Mouse (Mus musculus) hindbrain, embryonic 12.5 days (tissue): ENCODE data around the gene Plcxd1. TPM values are rescaled to one million over a fixed set of nuclear protein-coding genes. Genes with fewer than 3 reads are reported as not detected.
A peak's percentile ranks its signal among the peaks of the same experiment; 100 is the strongest.
"Not testable (repeated sequence)": the region's sequence is repeated elsewhere in the genome, so short reads cannot be mapped to it uniquely, and the experiment has no call there.

ENCODE experiments used
- ATAC-seq: fragments of 200-750 bp; cut with Nextera tagmentation; 2 replicates; pipeline ENCODE4 v1.8.0; 2017; ENCODE audit warnings: moderate TSS enrichment; ENCODE audit not compliant: low FRiP score
- H3K27ac ChIP-seq: fragments of 300-500 bp; sonication (generic); 2 replicates; pipeline ENCODE4 v1.5.1; 2016; ENCODE audit warnings: mild to moderate bottlenecking
- H3K27me3 ChIP-seq: fragments of 300-500 bp; sonication (generic); 2 replicates; pipeline ENCODE4 v1.6.1; 2016; ENCODE audit warnings: mild to moderate bottlenecking
- H3K36me3 ChIP-seq: fragments of 300-500 bp; sonication (generic); 2 replicates; pipeline ENCODE4 v1.6.1; 2016; ENCODE audit warnings: mild to moderate bottlenecking
- H3K4me1 ChIP-seq: fragments of 300-500 bp; sonication (generic); 2 replicates; pipeline ENCODE4 v1.6.1; 2016
- H3K4me2 ChIP-seq: fragments of 300-500 bp; sonication (generic); replicated peaks from 2 replicates; pipeline ENCODE4 v1.6.1; 2016; ENCODE audit warnings: mild to moderate bottlenecking
- H3K4me3 ChIP-seq: fragments of 300-500 bp; sonication (generic); 2 replicates; pipeline ENCODE4 v1.5.1; 2016; ENCODE audit warnings: mild to moderate bottlenecking
- H3K9ac ChIP-seq: fragments of 300-500 bp; sonication (generic); 2 replicates; pipeline ENCODE4 v1.6.1; 2016; ENCODE audit warnings: mild to moderate bottlenecking, moderate library complexity
- H3K9me3 ChIP-seq: fragments of 300-500 bp; sonication (generic); replicated peaks from 2 replicates; pipeline ENCODE4 v1.6.1; 2016; ENCODE audit warnings: mild to moderate bottlenecking
- WGBS: fragments of 180-500 bp; shearing (Covaris S2); methylation state at CpG from one replicate; pipeline ENCODE4 v1.1.7; 2016; 5-methylcytosine and 5-hydroxymethylcytosine counted together
- polyA plus RNA-seq: library from polyadenylated mRNA; unstranded; fragments of >200 nt; fragmentation: Nextera tagmentation; extraction: Ambion mirVana; gene quantifications from 2 replicates; pipeline ENCODE4 v1.2.1, GENCODE M21; 2016

Plcxd1 gene
- polyA plus RNA-seq, 1 experiment from 2014 or later, result 1.3 TPM

- not testable (repeated sequence) for ATAC-seq, H3K4me2 ChIP-seq, H3K27ac ChIP-seq, H3K9ac ChIP-seq, H3K4me3 ChIP-seq, H3K9me3 ChIP-seq, H3K4me1 ChIP-seq, H3K27me3 ChIP-seq
- WGBS, result 90% methylated on average over 3 of the region's 3 CpGs
- H3K36me3 ChIP-seq, result peaks cover 70% of the 10 kb centered on the region
Observed at GRCm38 (mm10) chr5:110122380-110122779, 22.6 kb downstream of the Plcxd1 start.

- 3% methylated on average over 46 of the region's 46 CpGs for WGBS
- H3K4me1 ChIP-seq, result peaks cover 8% of the 10 kb centered on the region
- no peaks in the 10 kb centered on the region for H3K27me3 ChIP-seq
- H3K27ac ChIP-seq, result peak within 1 kb of the TSS; percentile 85
- peaks cover 20% of the 10 kb centered on the region for H3K36me3 ChIP-seq
- H3K9ac ChIP-seq, result peak within 1 kb of the TSS; percentile 90
- peak within 1 kb of the TSS; percentile 84 for H3K4me3 ChIP-seq
- H3K4me2 ChIP-seq, result peak within 1 kb of the TSS; percentile 70
- ATAC-seq, result peak; percentile 99
- H3K9me3 ChIP-seq, result peaks cover 9% of the 10 kb centered on the region
Observed at GRCm38 (mm10) chr5:110135293-110136086, 35.7 kb downstream of the Plcxd1 start, which contains the start of gene Chfr. Gene Chfr (plus strand): TSS chr5:110135842.

- Histone ChIP-seq H3K4me1 (peaks cover 8% of the 10 kb centered on the region), H3K27ac (peak overlapping the region; percentile 85), H3K4me2 (peak overlapping the region; percentile 70), H3K4me3 (peak overlapping the region; percentile 84), H3K27me3 (no peaks in the 10 kb centered on the region), H3K9me3 (peaks cover 4% of the 10 kb centered on the region; the same call in 1 of the 2 replicates), H3K9ac (peak overlapping the region; percentile 90), H3K36me3 (peaks cover 14% of the 10 kb centered on the region)
- ATAC-seq, result peak; percentile 66
- 6% methylated on average over 18 of the region's 18 CpGs for WGBS
Observed at GRCm38 (mm10) chr5:110136087-110136464, 36.3 kb downstream of the Plcxd1 start.

GRCm38 (mm10) chr5:110137816-110138215 lies 38.0 kb downstream of the Plcxd1 start:
- WGBS, result 94% methylated on average over 3 of the region's 3 CpGs
- Histone ChIP-seq H3K36me3 (peaks cover 18% of the 10 kb centered on the region), H3K4me1 (peaks cover 8% of the 10 kb centered on the region), H3K27ac (no peak overlapping the region), H3K9ac (no peak overlapping the region), H3K4me3 (no peak overlapping the region), H3K4me2 (no peak overlapping the region), H3K27me3 (no peaks in the 10 kb centered on the region), H3K9me3 (0 out of 2 replicates have a peak, but pooled peaks cover 3% of the 10 kb centered on the region)
- no peak for ATAC-seq

GRCm38 (mm10) chr5:110139325-110139724 lies 39.6 kb downstream of the Plcxd1 start:
- no peak overlapping the region for H3K4me3 ChIP-seq
- H3K9ac ChIP-seq, result no peak overlapping the region
- no peaks in the 10 kb centered on the region for H3K9me3 ChIP-seq
- no peak overlapping the region for H3K4me2 ChIP-seq
- peaks cover 27% of the 10 kb centered on the region for H3K36me3 ChIP-seq
- 94% methylated on average over 3 of the region's 3 CpGs for WGBS
- H3K4me1 ChIP-seq, result peaks cover 8% of the 10 kb centered on the region
- H3K27me3 ChIP-seq, result no peaks in the 10 kb centered on the region
- H3K27ac ChIP-seq, result no peak overlapping the region
- no peak for ATAC-seq

GRCm38 (mm10) chr5:110140424-110140823 lies 40.7 kb downstream of the Plcxd1 start:
- Histone ChIP-seq H3K36me3 (peaks cover 37% of the 10 kb centered on the region), H3K4me1 (peaks cover 8% of the 10 kb centered on the region), H3K4me3 (no peak overlapping the region), H3K4me2 (no peak overlapping the region), H3K9ac (no peak overlapping the region), H3K27ac (no peak overlapping the region), H3K27me3 (no peaks in the 10 kb centered on the region), H3K9me3 (no peaks in the 10 kb centered on the region)
- ATAC-seq, result no peak
- 94% methylated on average over 7 of the region's 7 CpGs for WGBS

GRCm38 (mm10) chr5:110142309-110142708 lies 42.5 kb downstream of the Plcxd1 start:
- Histone ChIP-seq H3K4me1 (0 out of 2 replicates have a peak, but pooled peaks cover under 1% of the 10 kb centered on the region), H3K4me3 (no peak overlapping the region), H3K9me3 (no peaks in the 10 kb centered on the region), H3K27me3 (no peaks in the 10 kb centered on the region), H3K36me3 (peaks cover 53% of the 10 kb centered on the region), H3K9ac (no peak overlapping the region; the same call in 1 of the 2 replicates), H3K27ac (no peak overlapping the region), H3K4me2 (no peak overlapping the region)
- ATAC-seq, result no peak
- 92% methylated on average over 2 of the region's 2 CpGs for WGBS

GRCm38 (mm10) chr5:110143007-110143406 lies 43.2 kb downstream of the Plcxd1 start:
- Histone ChIP-seq H3K4me2 (no peak overlapping the region), H3K9me3 (no peaks in the 10 kb centered on the region), H3K27me3 (no peaks in the 10 kb centered on the region), H3K4me1 (no peaks in the 10 kb centered on the region), H3K27ac (no peak overlapping the region), H3K9ac (no peak overlapping the region), H3K4me3 (no peak overlapping the region), H3K36me3 (peaks cover 60% of the 10 kb centered on the region)
- ATAC-seq, result no peak
- WGBS, result 93% methylated on average over 5 of the region's 5 CpGs

Other genes starting within 250 kb of the Plcxd1 start
- gene Gm15446, start 176.6 kb upstream of the Plcxd1 start, polyA plus RNA-seq, result 0.52 and 0.53 TPM in 2 replicates
- gene Zfp932, start 103.4 kb upstream of the Plcxd1 start, polyA plus RNA-seq, result 22.2 and 25.1 TPM in 2 replicates
- gene Gm17655, start 27.5 kb upstream of the Plcxd1 start, polyA plus RNA-seq, result 5.4 and 7.5 TPM in 2 replicates
- gene Gm35315, start 5.5 kb upstream of the Plcxd1 start, polyA plus RNA-seq, result 1.0 and 1.1 TPM in 2 replicates
- gene Gtpbp6, start 8.2 kb downstream of the Plcxd1 start, polyA plus RNA-seq, result 53.7 and 55.8 TPM in 2 replicates
- 11.4 and 12.5 TPM in 2 replicates for gene Zfp605, start 10.1 kb downstream of the Plcxd1 start, polyA plus RNA-seq
- 92.4 and 93.5 TPM in 2 replicates for gene Chfr, start 35.9 kb downstream of the Plcxd1 start, polyA plus RNA-seq
- 29.1 and 30.7 TPM in 2 replicates for gene Golga3, start 76.7 kb downstream of the Plcxd1 start, polyA plus RNA-seq
- gene Ankle2, start 131.0 kb downstream of the Plcxd1 start, polyA plus RNA-seq, result 36.7 and 38.6 TPM in 2 replicates
- 77.5 and 81.0 TPM in 2 replicates for gene Pgam5, start 169.9 kb downstream of the Plcxd1 start, polyA plus RNA-seq
- 7.4 and 9.5 TPM in 2 replicates for gene Pxmp2, start 186.2 kb downstream of the Plcxd1 start, polyA plus RNA-seq
- gene Pole, start 186.3 kb downstream of the Plcxd1 start, polyA plus RNA-seq, result 18.7 and 21.8 TPM in 2 replicates
- gene P2rx2, start 243.2 kb downstream of the Plcxd1 start, polyA plus RNA-seq, result 2.1 and 3.2 TPM in 2 replicates
- not detected in 2 replicates for gene Lrcol1, start 244.8 kb downstream of the Plcxd1 start, polyA plus RNA-seq